In genomic region chr6:30284177-30284576, GRCm38 (mm10) we compare ENCODE assay signal across 20 mouse cellular contexts.
"Had no signal": no experiment of that assay in that cellular context is flagged by ENCODE, and none has a peak within 500 bp of the region (broad histone marks: within the 10 kb centered on the region; RNA-seq: fewer than 3 reads in every experiment).

No protein-coding gene starts in this region.

- H3K27ac ChIP-seq: limb, embryonic 15.5 days; midbrain, embryonic 10.5 days; midbrain, embryonic 12.5 days; neural tube, embryonic 13.5 days; neural tube, embryonic 15.5 days; stomach, embryonic 15.5 days; stomach, postnatal 0 days had no signal

- H3K4me1 ChIP-seq: limb, embryonic 15.5 days; midbrain, embryonic 10.5 days; midbrain, embryonic 12.5 days; neural tube, embryonic 13.5 days; neural tube, embryonic 15.5 days; stomach, embryonic 15.5 days had no signal

- H3K4me3 ChIP-seq: limb, embryonic 15.5 days; megakaryocyte, embryonic 14.5 days; midbrain, embryonic 10.5 days; midbrain, embryonic 12.5 days; myocyte; neural tube, embryonic 13.5 days; neural tube, embryonic 15.5 days; stomach, embryonic 15.5 days had no signal

- H3K27me3 ChIP-seq: limb, embryonic 15.5 days; megakaryocyte, embryonic 14.5 days; midbrain, embryonic 12.5 days; neural tube, embryonic 13.5 days; neural tube, embryonic 15.5 days; stomach, embryonic 15.5 days had no signal

- ATAC-seq: midbrain, embryonic 16.5 days had no signal

- H3K9me3 ChIP-seq: limb, embryonic 15.5 days; megakaryocyte, embryonic 14.5 days; midbrain, embryonic 10.5 days; midbrain, embryonic 12.5 days; neural tube, embryonic 13.5 days; neural tube, embryonic 15.5 days; stomach, embryonic 15.5 days had no signal

- DNase-seq: lung, embryonic 14.5 days; lung, postnatal 10 days; lung, postnatal 4 days; midbrain, embryonic 14.5 days; retina, postnatal 1 day; right cerebral cortex, adult 18-20 months; right cerebral cortex, postnatal 14 days; thymus, adult 2 months; thymus, postnatal 25 days; thymus, postnatal 4 days had no signal

- H3K4me2 ChIP-seq: limb, embryonic 15.5 days; lung, embryonic 14.5 days; midbrain, embryonic 12.5 days; neural tube, embryonic 13.5 days; neural tube, embryonic 15.5 days; stomach, embryonic 15.5 days had no signal

- H3K9ac ChIP-seq: limb, embryonic 15.5 days; lung, embryonic 14.5 days; midbrain, embryonic 12.5 days; neural tube, embryonic 13.5 days; neural tube, embryonic 15.5 days; stomach, embryonic 15.5 days had no signal
